Mouse (Mus musculus) heart, adult 2 months (tissue): Measurements from ENCODE around the gene Sugt1.

Experiments
- EP300 ChIP-seq: fragments of 200-500 bp; IDR thresholded peaks from 2 replicates; pipeline ENCODE4 v1.6.1; 2011; ENCODE audit warnings: low read depth, low read length, control low read depth; ENCODE audit not compliant: insufficient read depth
- POLR2A ChIP-seq: fragments of 200-500 bp; IDR thresholded peaks from 2 replicates; pipeline ENCODE4 v1.6.1; 2011; ENCODE audit warnings: mild to moderate bottlenecking, low read depth, low read length, control low read depth; ENCODE audit not compliant: insufficient read depth

GRCm38 (mm10) chr14:79673083-79674013 lies 85.9 kb downstream of the Sugt1 start:
- TF ChIP-seq POLR2A (no peak), EP300 (no peak)
